Mouse (Mus musculus) lung, adult 2 months (tissue): Measurements from ENCODE around the gene Rassf8. TPM values are rescaled to one million over a fixed set of nuclear protein-coding genes. Genes with fewer than 3 reads are reported as not detected.
A peak's percentile ranks its signal among the peaks of the same experiment; 100 is the strongest.

Source experiments
- DNase-seq: peaks from one replicate; pipeline ENCODE4 v3.0.0; 2022
- H3K4me1 ChIP-seq: fragments of 200-500 bp; 2 replicates; pipeline ENCODE4 v1.6.1; 2011; ENCODE audit warnings: low read length; ENCODE audit not compliant: control insufficient read depth, insufficient read depth
- H3K4me3 ChIP-seq: fragments of 200-500 bp; replicated peaks from 2 replicates; pipeline ENCODE3; 2011; ENCODE audit warnings: low read depth, mild to moderate bottlenecking, control low read depth, low read length; ENCODE audit errors: extremely low read depth
- CTCF ChIP-seq: fragments of 200-500 bp; IDR thresholded peaks from 2 replicates; pipeline ENCODE4 v1.5.1; 2011; ENCODE audit warnings: mild to moderate bottlenecking, low read length, control low read depth; ENCODE audit not compliant: insufficient read depth
- POLR2A ChIP-seq: fragments of 200-500 bp; IDR thresholded peaks from 2 replicates; pipeline ENCODE4 v1.6.1; 2011; ENCODE audit warnings: low read depth, mild to moderate bottlenecking, control low read depth, low read length, borderline replicate concordance; ENCODE audit errors: extremely low read depth
- WGBS: fragments of 180-500 bp; shearing (Covaris S2); methylation state at CpG from one replicate; pipeline ENCODE4 v1.1.7; 2018; 5-methylcytosine and 5-hydroxymethylcytosine counted together
- polyA plus RNA-seq: library from polyadenylated mRNA; depleted of rRNA; stranded (reverse); fragments of >200 nt; gene quantifications from 2 replicates; pipeline ENCODE4 v1.2.3, GENCODE M21; 2012

Gene Rassf8
- polyA plus RNA-seq, 1 experiment, result 34.2 TPM

DNA sequence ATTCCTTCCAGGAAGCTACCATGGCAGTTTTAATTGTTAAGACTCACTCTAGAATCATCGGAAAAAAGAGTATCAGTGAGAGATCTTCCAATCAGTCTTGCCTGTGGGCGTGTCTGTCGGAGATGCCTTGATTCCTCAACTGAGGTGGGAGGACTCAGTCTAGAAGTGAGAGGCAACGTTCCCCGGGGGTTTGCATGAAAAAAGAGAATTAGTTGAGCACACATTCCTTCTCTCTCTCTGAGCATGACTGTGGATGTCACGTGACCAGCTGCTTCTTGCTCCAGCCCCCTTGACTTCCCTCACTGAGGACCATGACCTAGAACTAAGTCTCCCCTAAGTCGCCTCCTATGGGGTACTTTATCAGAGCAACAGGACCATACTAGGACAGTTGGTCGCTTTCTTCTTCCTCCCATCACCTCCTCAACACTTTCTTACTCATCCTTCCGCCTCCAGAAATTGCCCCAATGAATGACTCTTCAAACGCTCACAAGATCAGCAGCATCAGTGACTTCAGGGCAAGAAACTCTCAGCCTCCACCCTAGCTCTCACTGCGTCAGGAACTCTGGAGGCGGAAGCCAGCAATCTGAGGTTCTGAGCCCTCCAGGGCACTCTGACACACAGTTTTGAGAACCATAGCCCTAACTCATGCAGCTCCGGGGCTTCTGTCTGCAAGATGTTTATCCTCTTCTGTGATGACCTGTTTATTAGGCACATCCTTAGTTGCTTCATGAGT is 23.3 kb upstream of the Rassf8 start:
- 78% methylated on average over 13 of the region's 13 CpGs for WGBS
- TF ChIP-seq CTCF, result no peak
- TF ChIP-seq POLR2A, result no peak

GRCm38 (mm10) chr6:145725849-145726248 is 20.7 kb upstream of the Rassf8 start:
- WGBS, result 71% methylated on average over 10 of the region's 10 CpGs
- DNase-seq, result no peak
- H3K4me3 ChIP-seq, result no peak overlapping the region
- H3K4me1 ChIP-seq, result no peaks in the 10 kb centered on the region
- TF ChIP-seq POLR2A (no peak), CTCF (no peak)

More for the DNA sequence above, 23.3 kb upstream of the Rassf8 start:
- H3K4me1 ChIP-seq, result no peaks in the 10 kb centered on the region
- DNase-seq, result no peak
- no peak overlapping the region for H3K4me3 ChIP-seq

DNA sequence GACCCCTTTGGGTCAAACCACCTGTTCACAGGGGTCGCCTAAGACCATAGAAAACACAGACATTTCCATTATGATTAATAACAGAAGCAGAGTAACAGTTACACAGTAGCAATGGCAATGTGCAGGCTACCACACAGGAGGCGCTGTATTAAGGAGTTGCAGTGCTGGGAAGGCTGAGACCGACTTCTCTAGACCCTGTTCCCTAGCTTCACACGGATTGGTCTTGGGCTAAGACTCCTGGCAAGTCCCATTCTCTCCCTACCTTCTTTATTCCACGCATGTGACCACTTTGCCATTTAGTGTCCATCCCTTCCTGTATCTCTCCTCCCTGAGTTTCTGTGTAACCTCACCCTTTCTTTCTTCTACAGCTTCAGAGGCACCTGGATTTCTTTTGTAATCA is 19.6 kb upstream of the Rassf8 start:
- H3K4me1 ChIP-seq, result no peaks in the 10 kb centered on the region
- no peak overlapping the region for H3K4me3 ChIP-seq
- no peak for DNase-seq
- TF ChIP-seq CTCF (0 out of 2 replicates have a peak, but pooled peaks have one; percentile 3), POLR2A (no peak)
- 60% methylated on average over 5 of the region's 5 CpGs for WGBS

- no peak overlapping the region for H3K4me3 ChIP-seq
- no peaks in the 10 kb centered on the region for H3K4me1 ChIP-seq
- TF ChIP-seq CTCF (no peak), POLR2A (no peak)
- DNase-seq, result no peak
- 80% methylated on average over 5 of the region's 5 CpGs for WGBS
These were observed 13.7 kb upstream of the Rassf8 start for GRCm38 (mm10) chr6:145732868-145733267.

DNA sequence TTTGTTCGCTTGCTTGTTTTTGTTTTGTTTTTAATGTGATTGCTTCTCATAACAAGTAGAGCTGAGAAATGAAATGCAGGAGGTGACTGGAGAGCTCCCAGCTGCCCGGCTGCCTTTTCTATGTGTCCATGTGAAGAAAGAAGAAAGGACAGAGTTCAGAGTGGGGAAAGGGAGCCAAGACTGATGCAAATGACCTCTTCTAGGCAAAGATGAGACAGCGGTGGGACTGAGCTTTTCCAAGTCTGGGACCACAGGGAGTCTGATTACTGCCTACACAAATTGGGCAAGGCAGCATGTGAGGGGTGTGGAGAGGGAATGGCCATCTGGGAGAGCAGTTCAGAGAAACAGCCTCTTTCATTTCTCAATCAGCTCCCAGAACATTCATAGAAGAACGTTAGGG is 13.3 kb upstream of the Rassf8 start:
- H3K4me3 ChIP-seq, result no peak overlapping the region
- 62% methylated on average over 4 of the region's 4 CpGs for WGBS
- DNase-seq, result no peak
- TF ChIP-seq POLR2A, result no peak
- no peak for TF ChIP-seq CTCF
- no peaks in the 10 kb centered on the region for H3K4me1 ChIP-seq

DNA sequence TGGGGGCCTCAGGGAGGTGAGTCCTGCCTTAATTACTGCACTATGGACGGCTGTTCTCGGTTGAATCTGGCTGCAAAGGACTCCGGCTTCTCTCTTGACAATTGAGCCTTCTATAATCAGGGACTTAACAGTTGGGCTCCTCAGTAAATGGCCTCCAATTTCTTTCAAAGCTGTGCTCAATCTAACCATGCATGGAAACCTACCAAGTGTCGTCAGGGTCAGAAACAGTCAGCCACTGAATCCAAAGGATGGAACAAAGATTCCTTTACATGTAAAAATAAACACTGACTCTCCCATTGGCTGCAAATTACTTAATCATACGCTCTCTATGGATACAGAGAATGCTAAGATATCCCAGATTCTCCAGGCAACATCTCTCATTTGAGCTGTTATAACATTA is 12.6 kb upstream of the Rassf8 start:
- 85% methylated on average over 5 of the region's 5 CpGs for WGBS
- no peaks in the 10 kb centered on the region for H3K4me1 ChIP-seq
- H3K4me3 ChIP-seq, result no peak overlapping the region
- no peak for DNase-seq
- no peak for TF ChIP-seq POLR2A
- no peak for TF ChIP-seq CTCF

- no peak for TF ChIP-seq POLR2A
- no peak for TF ChIP-seq CTCF
- 66% methylated on average over 2 of the region's 2 CpGs for WGBS
These were observed 10.4 kb upstream of the Rassf8 start for GRCm38 (mm10) chr6:145736099-145736498.

DNA sequence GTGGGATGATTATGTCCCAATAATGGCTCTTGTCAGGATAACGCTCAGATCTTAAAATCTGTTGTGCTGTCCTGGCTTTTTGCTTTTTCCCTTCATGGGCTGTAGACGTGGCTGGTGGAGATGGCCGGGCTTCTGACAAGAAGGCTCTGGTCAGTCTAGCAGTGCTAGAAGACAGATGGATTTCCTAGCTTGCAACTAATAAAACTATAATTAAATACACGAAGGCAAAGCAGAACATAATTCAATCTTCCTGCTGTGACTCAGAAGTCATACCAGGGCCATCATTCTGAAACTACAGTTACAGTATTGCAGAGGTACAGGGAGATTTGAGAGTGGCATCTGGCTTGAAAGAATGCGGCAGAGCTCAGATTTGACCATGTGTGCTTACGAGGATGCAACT is 7.3 kb upstream of the Rassf8 start:
- TF ChIP-seq POLR2A, result no peak
- TF ChIP-seq CTCF, result no peak
- Histone ChIP-seq H3K4me1 (peaks cover 2% of the 10 kb centered on the region; the same call in 1 of the 2 replicates), H3K4me3 (no peak overlapping the region)
- 74% methylated on average over 6 of the region's 6 CpGs for WGBS
- no peak for DNase-seq

More at GRCm38 (mm10) chr6:145736099-145736498, 10.4 kb upstream of the Rassf8 start:
- Histone ChIP-seq H3K4me3 (no peak overlapping the region), H3K4me1 (no peaks in the 10 kb centered on the region)
- no peak for DNase-seq

DNA sequence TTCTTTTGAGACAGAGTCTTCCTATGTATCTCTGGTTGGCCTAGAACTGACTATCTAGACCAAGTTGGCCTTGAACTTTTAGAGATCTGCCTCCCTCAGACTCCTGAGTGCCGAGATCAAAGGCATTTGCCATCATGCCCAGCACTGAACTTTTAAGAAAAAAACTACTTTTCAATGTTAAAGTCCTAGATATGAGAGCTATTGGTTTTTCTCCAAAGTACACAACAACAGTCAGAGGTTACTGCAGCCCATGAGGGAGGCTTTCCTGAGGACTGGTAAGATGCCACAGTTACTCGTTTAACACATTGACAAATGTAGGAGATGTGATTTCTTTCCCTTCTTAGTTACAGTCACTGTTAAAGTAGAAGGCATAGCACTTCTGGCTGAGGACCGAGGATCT is 6.5 kb upstream of the Rassf8 start:
- no peak for TF ChIP-seq CTCF
- TF ChIP-seq POLR2A, result no peak
- Histone ChIP-seq H3K4me1 (peaks cover 2% of the 10 kb centered on the region; the same call in 1 of the 2 replicates), H3K4me3 (no peak overlapping the region)
- 69% methylated on average over 3 of the region's 3 CpGs for WGBS
- DNase-seq, result no peak

GRCm38 (mm10) chr6:145745291-145745690 is 1.3 kb upstream of the Rassf8 start:
- no peak overlapping the region for H3K4me3 ChIP-seq
- WGBS, result 24% methylated on average over 3 of the region's 3 CpGs
- peaks cover 5% of the 10 kb centered on the region for H3K4me1 ChIP-seq
- DNase-seq, result no peak
- TF ChIP-seq POLR2A (no peak), CTCF (no peak)
